Mouse (Mus musculus) CH12.LX (cell line): Measurements from ENCODE around the gene Hist1h1t.

Experiments used
- CHD1 ChIP-seq: IDR thresholded peaks from 2 replicates; pipeline ENCODE4 v1.6.1; 2012; ENCODE audit warnings: low read depth, low read length, improper control_type of control experiment, inconsistent platforms
- CHD2 ChIP-seq: IDR thresholded peaks from 2 replicates; pipeline ENCODE4 v1.6.1; 2011; ENCODE audit warnings: low read length, improper control_type of control experiment
- CTCF ChIP-seq, 2 experiments: IDR thresholded peaks in 1 of 2; conservative IDR thresholded peaks in 1 of 2; 2 replicates each; pipeline ENCODE4 v1.5.1; 2011 to 2012; ENCODE audit warnings: low read depth in 2 of 2, low read length in 2 of 2, improper control_type of control experiment in 1 of 2, inconsistent platforms in 1 of 2, mild to moderate bottlenecking in 1 of 2, moderate library complexity in 1 of 2
- ELF1 ChIP-seq: IDR thresholded peaks from 2 replicates; pipeline ENCODE4 v1.6.1; 2014; ENCODE audit warnings: low read depth, mild to moderate bottlenecking, inconsistent platforms, low read length, improper control_type of control experiment
- EP300 ChIP-seq: IDR thresholded peaks from 2 replicates; pipeline ENCODE4 v1.6.1; 2011; ENCODE audit warnings: low read length, improper control_type of control experiment
- MAFK ChIP-seq: IDR thresholded peaks from 2 replicates; pipeline ENCODE4 v1.6.1; 2011; ENCODE audit warnings: low read length, improper control_type of control experiment; ENCODE audit not compliant: insufficient replicate concordance
- MEF2A ChIP-seq: IDR thresholded peaks from 2 replicates; pipeline ENCODE4 v1.6.1; 2014; ENCODE audit warnings: low read depth, mild to moderate bottlenecking, inconsistent platforms, low read length, improper control_type of control experiment, borderline replicate concordance
- MXI1 ChIP-seq: IDR thresholded peaks from 2 replicates; pipeline ENCODE4 v1.6.1; 2011; ENCODE audit warnings: mild to moderate bottlenecking, low read depth, low read length, improper control_type of control experiment
- POLR2A ChIP-seq: IDR thresholded peaks from 2 replicates; pipeline ENCODE4 v1.6.1; 2011; ENCODE audit warnings: low read depth, mild to moderate bottlenecking, improper control_type of control experiment, low read length
- UBTF ChIP-seq: IDR thresholded peaks from 2 replicates; pipeline ENCODE4 v1.6.1; 2012; ENCODE audit warnings: low read depth, mild to moderate bottlenecking, inconsistent platforms, low read length, improper control_type of control experiment, moderate library complexity
- USF2 ChIP-seq: conservative IDR thresholded peaks from 2 replicates; pipeline ENCODE4 v1.6.1; 2011; ENCODE audit warnings: low read depth, low read length, improper control_type of control experiment

- no peak for TF ChIP-seq ELF1
- TF ChIP-seq CHD1 = no peak
- no peak for TF ChIP-seq EP300
- no peak for TF ChIP-seq MAFK
- no peak for TF ChIP-seq CHD2
- TF ChIP-seq MEF2A = no peak
- TF ChIP-seq CTCF (conservative IDR thresholded peaks at IDR 0.05 in 1 of 2, IDR thresholded peaks at IDR 0.05 in 1 of 2; ENCODE audit: low read depth in 2 of 2, low read length in 2 of 2) = no peak
- no peak for TF ChIP-seq UBTF
- TF ChIP-seq MXI1 = no peak
- no peak for TF ChIP-seq POLR2A
- TF ChIP-seq USF2 = no peak
Observed at GRCm38 (mm10) chr13:23717176-23717575, 21.6 kb downstream of the Hist1h1t start.
